8 mouse cellular contexts compared by ENCODE assay signal in genomic region chr11:53430670-53431346, GRCm38 (mm10). TPM values are rescaled to one million over a fixed set of nuclear protein-coding genes. Genes with fewer than 3 reads are reported as not detected.
DNase-seq lines count a peak whose midpoint lies in the region; ATAC-seq and TF ChIP-seq lines count a peak whose summit lies in the region.

TSS of gene Uqcrq (minus strand) at chr11:53430831.
TSS of gene Gdf9 (plus strand) at chr11:53431023.

- H3K9me3 ChIP-seq in hindbrain, embryonic 13.5 days = no peaks in the 10 kb centered on the region

- H3K27me3 ChIP-seq in Patski = no peaks in the 10 kb centered on the region
- H3K27me3 ChIP-seq in hindbrain, embryonic 13.5 days = no peaks in the 10 kb centered on the region

- TF ChIP-seq CTCF in Patski (IDR thresholded peaks at IDR 0.05) = no peak

- H3K4me1 ChIP-seq in hindbrain, embryonic 13.5 days (replicated peaks) = peaks cover 17% of the 10 kb centered on the region

- peaks cover 13% of the 10 kb centered on the region for H3K36me3 ChIP-seq in hindbrain, embryonic 13.5 days

- peak within 1 kb of the TSS; percentile 92 for H3K9ac ChIP-seq in hindbrain, embryonic 13.5 days

- peak within 1 kb of the TSS; percentile 87 for H3K4me3 ChIP-seq in hindbrain, embryonic 13.5 days

- DNase-seq in Patski (ENCODE audit: low read depth, low spot score) = peak; percentile 97
- peak; percentile 100 for DNase-seq in cerebellum, postnatal 14 days
- DNase-seq in frontal cortex, postnatal 14 days (ENCODE audit: low spot score in 2 of 2) = peak; percentile 99 to 100
- peak; percentile 97 for DNase-seq in layer of hippocampus, postnatal 25 days (ENCODE audit: extremely low spot score in 1 of 2, low spot score in 1 of 2)
- peak; percentile 100 for DNase-seq in lung, postnatal 25 days (ENCODE audit: low spot score)
- peak; percentile 100 for DNase-seq in retina, embryonic 14.5 days (ENCODE audit: low spot score)
- peak; percentile 99 for DNase-seq in thymus, postnatal 4 days

- H3K4me2 ChIP-seq in hindbrain, embryonic 13.5 days = peak within 1 kb of the TSS; percentile 94

- CTCF ChIA-PET in Patski (lab: Charles Lee) = interaction anchor here (1.2 to 2.0 kb wide), 2 partner anchors 14 kb away, joined by 3 to 8 read pairs; no protein-coding TSS in a partner anchor

- H3K27ac ChIP-seq in hindbrain, embryonic 13.5 days = peak within 1 kb of the TSS; percentile 87

- in situ Hi-C loops in Patski (cut with MboI; ENCODE audit: low pct_unique_long_range_greater_than_20kb) = no loop called here

- under 1% methylated on average over 44 of the region's 44 CpGs for WGBS in hindbrain, embryonic 13.5 days

- peak; percentile 84 for ATAC-seq in Patski
- ATAC-seq in hindbrain, embryonic 13.5 days (ENCODE audit: low FRiP score) = peak; percentile 97

- POLR2A ChIA-PET in Patski (lab: Charles Lee) = no interaction called here

RNA-seq across cellular contexts. Expression of gene Uqcrq, which starts in this region (rescaled TPM):
- 664 TPM for polyA plus RNA-seq in Patski (2021)
- polyA plus RNA-seq in hindbrain, embryonic 13.5 days (2015; fragmentation: Nextera tagmentation; extraction: Ambion mirVana) = 682 and 692 TPM in 2 replicates
- total RNA-seq in layer of hippocampus, postnatal 25 days (2021) = 100 to 1,000 TPM; 444 to 504 TPM

RNA-seq across cellular contexts. Expression of gene Gdf9, which starts in this region (rescaled TPM):
- 0.08 TPM for polyA plus RNA-seq in Patski (2021)
- polyA plus RNA-seq in hindbrain, embryonic 13.5 days (2015; fragmentation: Nextera tagmentation; extraction: Ambion mirVana) = 3.1 and 3.3 TPM in 2 replicates
- total RNA-seq in layer of hippocampus, postnatal 25 days (2021) = 1 to 10 TPM in 1 of 2 experiments, under 1 TPM in 1; 0.64 to 1.1 TPM

Comparison
In these comparisons a context has a peak if more than half of its experiments do, and no peak if none do; other contexts are left out.
1. Peak in every context shown above with its lines: DNase-seq, ATAC-seq, H3K4me3 ChIP-seq and H3K27ac ChIP-seq.